Mouse (Mus musculus): ENCODE data around the gene Cox16.

- TF ChIP-seq CTCF (IDR thresholded peaks at IDR 0.05; ENCODE audit: low read depth) (no peak), EP300 (IDR thresholded peaks at IDR 0.05; ENCODE audit: low read depth) (no peak; the same call in 1 of the 2 replicates)
Measured at GRCm38 (mm10) chr12:81532316-81533028, 47.5 kb upstream of the Cox16 start, which contains the start of the genes Gm20498 and Synj2bp.

All from liver, postnatal 0 days (tissue).